Mouse (Mus musculus) thymus, adult 18-20 months (tissue): ENCODE results near the gene Kdm4b.

Source experiments
- DNase-seq, 2 experiments: peaks; one replicate each; pipeline ENCODE4 v3.0.0; 2022; ENCODE audit warnings: mixed read lengths in 2 of 2

Gene Kdm4b

GRCm38 (mm10) chr17:56444771-56445170 lies 118.9 kb downstream of the Kdm4b start:
- DNase-seq, result no peak

GRCm38 (mm10) chr17:56445397-56445796 lies 119.5 kb downstream of the Kdm4b start:
- DNase-seq, result no peak

- DNase-seq, result no peak
Measured at GRCm38 (mm10) chr17:56447716-56448115, 121.9 kb downstream of the Kdm4b start.
